Mouse (Mus musculus) kidney, postnatal 25 days (tissue): ENCODE measurements at regions not wholly inside any gene's neighbourhood (a gene's known extent, or its start where the extent isn't known, plus 50 kb on each side); places are given as distances from the start of the nearest gene placed in this dataset.

Experiments
- DNase-seq, 2 experiments: peaks; one replicate each; pipeline ENCODE4 v3.0.0; 2021; ENCODE audit warnings: mixed read lengths in 2 of 2

DNA sequence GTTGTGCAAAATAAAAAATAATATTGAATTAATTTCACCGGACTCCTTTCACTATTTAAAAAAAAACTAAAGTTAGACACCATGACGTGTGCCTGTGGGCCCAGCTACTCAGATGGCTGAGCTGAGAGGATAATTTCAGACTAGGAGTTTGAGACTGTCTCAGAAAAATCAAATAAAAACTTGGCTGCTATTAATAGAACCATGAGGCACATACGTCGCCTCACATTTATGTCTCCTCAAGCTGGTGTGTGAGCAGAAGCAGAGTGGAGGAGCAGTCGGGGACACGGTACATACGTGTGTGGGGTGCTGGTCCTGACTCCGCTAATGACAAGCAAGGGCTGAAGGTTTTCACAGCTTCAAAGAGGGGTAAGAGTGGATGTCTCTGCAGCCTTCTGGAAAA lies 52.8 kb upstream of the Dmrtb1 start:
- no peak for DNase-seq

DNA sequence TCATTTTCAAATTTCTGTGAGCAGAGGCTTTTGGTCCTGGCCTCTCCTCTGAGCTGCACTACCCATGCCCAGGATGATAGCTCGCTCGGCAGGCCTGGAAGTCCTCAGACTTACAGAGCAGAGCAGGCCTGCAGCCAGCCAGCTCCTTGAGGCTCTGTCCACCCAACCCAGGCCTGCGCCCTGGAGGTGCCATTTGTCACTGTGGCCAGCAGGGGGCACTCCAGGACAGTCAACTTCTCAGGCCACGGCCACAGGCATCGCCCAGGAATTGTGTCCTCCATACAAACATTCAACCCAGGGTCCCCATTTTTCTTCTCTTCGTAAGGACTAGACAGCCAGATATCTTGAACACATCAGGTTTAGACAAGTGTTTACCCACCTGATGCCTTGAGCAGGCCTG lies 53.9 kb upstream of the Dmrtb1 start:
- DNase-seq = peak; percentile 75 to 76

DNA sequence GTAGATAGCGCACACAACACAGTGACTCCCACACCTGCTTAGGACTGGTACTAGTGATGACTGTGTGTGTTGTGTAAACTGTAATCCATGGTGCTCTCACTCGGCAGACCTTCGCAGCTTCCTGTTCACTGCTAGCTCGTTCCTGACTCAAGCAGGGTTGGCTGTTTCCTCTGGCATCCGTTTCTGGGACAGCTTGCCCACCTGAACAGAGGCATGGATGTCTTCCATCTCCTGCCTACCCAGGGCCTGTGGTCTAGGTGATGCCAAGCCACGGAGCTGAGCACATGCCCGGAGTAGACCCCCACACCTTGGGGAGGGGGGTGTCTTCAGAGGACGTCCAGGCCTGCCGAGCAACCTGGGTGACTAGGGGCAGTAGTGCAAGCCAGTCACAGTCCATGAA lies 54.7 kb upstream of the Dmrtb1 start:
- DNase-seq = no peak

DNA sequence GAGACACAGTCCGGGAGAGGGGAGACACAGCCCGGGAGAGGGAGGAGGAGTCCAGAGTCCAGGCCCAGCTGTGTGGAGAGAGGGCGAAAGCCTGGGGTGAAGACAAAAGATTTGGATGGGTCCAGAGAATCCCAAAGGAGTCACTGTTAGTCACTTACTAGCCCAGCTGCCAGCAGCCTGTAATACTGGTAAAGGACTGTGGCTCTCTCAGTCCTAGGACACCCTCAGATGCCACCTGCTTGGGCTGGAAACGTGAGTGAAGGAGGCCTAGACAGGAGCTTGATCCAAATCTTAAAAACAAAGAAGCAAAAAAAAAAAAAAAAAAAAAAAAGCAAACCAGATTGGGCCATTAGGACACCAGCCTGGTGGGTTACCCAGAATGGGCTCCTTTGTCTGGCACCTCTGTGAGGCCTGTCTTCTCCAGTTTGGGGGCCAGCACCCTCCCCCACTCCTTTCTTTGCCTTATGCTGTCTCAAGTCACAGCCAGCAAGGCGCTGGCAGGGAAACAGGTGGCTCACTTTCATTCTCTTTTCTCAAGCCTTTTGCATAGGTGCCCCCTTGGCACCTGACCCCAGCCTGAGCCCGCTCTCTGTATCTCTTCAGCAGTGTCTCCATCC lies 55.9 kb upstream of the Dmrtb1 start:
- no peak for DNase-seq

DNA sequence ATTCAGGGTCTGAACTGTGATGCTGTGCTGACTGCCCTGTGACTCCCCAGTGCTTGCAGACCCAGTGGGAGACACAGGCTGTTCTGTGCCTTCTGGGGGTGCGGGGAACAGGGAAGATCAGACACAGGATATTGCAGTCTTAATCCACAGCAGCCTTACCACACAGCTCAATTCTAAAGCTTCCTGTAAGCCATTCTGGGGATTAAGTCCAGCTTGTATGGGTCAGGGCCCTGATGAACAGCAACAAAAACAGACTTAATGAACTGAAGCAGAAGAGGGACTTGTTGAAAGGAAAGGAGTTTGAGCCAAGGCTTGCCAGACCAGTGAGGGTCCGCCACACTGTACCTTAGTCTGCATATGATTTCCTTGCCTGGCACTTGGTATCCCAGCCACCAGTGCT lies 58.4 kb upstream of the Lrp8 start:
- DNase-seq = no peak

DNA sequence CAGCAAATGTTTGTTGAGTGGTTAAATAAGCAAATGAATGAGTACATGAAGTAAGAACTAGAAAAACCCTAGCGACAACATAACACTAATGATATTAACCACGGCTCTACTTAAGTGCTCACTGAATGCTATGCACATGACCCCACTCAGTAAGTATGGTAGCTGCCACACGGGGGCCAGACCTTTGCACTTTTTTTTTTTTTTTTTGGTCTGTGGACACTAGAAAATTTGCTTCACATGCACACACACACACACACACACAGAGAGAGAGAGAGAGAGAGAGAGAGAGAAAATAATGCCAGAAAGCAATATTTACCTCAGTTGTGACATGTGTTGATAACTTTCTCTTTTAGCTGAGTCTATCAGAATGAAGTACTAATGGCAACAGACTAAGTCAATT lies 55.7 kb upstream of the Lrp8 start:
- DNase-seq = no peak

DNA sequence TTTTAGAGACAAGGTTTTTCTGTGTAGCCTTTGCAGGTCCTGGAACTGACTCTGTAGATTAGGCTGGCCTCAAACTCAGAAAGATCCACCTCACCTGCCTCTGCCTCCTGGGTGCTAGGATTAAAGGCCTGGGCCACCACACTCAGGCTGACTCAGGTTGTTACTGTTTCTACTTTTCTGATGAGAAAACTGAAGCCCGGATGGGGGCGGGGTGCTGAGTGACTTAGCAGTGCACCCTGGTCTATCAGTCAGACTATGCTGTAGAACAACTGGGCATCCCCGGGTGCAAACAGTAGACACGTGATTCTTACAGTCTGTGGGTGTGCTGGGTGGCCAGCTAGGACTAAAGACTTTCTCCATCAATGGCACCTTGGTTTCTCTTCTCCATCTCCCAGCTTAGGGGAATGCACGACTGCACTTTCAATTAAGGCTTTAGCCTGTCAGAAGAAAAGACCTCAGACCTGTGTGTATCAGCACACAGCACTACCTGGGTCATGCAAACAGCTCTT lies 55.1 kb upstream of the Lrp8 start:
- no peak for DNase-seq

DNA sequence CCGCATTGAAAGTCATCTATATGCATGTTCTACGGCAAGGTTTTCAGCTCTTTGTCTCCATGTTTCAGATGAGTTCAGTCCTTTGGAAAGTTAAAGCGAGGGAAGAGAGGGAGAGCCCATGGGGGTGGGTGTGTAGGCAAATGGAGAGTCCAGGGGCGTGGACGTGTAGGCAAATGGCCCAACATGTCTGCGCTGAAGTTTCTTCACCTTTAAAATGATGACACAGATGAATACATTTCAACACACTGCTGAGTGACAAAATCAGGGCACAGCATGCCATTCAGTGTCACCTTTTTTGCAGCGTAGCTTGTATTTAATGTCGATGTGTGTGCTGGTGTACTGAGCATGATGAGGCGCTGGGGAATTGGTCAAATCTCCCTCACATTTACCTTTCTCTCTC lies 54.6 kb upstream of the Lrp8 start:
- DNase-seq = no peak

DNA sequence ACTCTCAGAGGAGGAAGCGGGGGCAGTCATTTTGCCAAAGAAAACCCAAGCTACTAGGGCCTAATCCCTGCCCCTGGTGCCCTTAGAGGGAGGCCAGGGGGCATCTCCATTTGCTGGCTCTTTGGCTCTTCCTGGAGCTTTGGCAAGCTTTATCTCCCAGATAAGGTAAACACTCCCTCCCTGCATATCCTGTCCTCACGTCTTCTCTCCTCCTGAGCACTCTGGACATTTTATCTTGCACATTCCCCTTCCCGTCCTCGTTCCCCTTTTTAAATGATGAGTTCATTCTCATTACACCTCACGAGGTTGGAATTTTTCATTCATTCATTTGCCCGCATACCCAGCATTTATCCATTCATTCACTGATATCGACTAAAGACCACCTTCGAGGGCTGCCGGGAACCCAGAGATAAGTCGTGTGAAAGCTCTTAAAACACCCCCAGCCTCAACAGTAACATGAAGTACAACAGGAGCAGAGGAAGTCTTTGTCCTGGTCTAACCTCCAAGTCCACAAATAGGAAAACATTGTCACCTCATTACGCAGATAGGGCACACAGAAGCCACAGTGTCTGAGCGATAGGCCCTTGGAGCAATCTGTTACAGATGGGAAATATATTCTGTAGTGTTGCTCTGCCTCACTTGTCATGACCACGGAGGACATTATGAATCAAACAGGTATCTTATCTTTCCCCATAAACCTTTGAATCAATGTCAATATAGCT lies 54.0 kb upstream of the Lrp8 start:
- no peak for DNase-seq

DNA sequence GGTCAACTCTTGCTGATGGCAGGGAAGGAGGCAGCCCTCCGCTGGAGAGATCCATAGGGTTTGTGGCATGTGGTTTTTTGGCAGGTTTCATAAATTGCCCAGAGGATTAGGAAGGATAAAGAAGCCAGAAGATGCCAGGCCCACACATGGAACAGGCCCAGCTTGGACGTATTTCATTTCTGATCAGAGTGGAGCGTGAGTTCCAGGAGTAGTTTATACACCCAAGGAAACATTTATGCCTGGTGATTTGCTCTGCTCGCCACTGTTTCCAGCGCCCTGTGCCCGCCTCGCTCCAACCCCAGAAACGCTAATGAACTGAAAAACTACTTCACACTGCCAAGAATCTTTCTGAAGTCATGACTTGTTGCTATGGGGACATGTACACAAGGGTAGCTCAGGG lies 53.0 kb upstream of the Lrp8 start:
- DNase-seq = no peak

DNA sequence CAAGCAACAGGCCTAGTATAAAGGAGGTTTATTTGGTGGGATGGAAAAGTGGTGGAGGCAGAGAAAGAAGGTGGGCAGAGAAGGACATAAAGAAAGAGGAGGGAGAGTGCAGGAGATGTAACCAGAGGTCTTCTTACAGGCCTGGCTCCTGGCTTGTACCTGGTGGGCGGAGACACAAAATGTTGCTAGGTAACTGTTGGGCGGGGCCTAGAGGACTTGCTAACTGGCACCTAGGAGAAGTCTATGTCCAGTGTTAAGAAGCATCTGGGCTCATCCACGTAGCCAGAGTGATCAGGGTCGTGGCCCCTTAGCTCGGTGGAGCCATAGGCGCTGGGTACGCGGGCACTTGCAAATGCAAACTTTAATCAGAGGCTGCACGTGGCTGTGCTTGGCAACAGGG lies 52.0 kb upstream of the Lrp8 start:
- DNase-seq = no peak
